Mouse (Mus musculus) gastrocnemius, postnatal 4 days (tissue): ENCODE measurements at regions not wholly inside any gene's neighbourhood (a gene's known extent, or its start where the extent isn't known, plus 50 kb on each side); places are given as distances from the start of the nearest gene placed in this dataset.

Experiments
- DNase-seq, 2 experiments: peaks; one replicate each; pipeline ENCODE4 v3.0.0; 2021 to 2022; ENCODE audit warnings: low spot score in 2 of 2, mixed read lengths in 2 of 2

DNA sequence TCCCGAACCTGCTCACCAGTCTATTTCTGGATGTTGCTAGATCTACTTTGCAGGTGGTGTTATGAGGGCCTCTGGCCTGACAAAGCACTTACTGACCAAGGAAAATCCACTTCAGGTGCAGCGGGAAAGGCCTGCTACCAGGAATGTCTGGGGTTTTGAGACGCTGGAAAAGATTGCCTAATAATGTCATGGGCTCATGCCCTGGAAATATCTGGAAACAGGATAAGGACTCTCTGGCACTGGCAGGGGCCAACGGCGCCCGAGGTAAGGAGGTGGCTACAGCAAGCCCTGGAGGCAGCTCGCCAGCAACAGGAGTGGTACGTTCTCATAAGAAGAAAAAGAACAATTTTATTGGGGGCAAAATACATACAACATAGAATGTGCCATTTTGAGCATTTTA lies 94.7 kb downstream of the Zfp36l1 start:
- no peak for DNase-seq

DNA sequence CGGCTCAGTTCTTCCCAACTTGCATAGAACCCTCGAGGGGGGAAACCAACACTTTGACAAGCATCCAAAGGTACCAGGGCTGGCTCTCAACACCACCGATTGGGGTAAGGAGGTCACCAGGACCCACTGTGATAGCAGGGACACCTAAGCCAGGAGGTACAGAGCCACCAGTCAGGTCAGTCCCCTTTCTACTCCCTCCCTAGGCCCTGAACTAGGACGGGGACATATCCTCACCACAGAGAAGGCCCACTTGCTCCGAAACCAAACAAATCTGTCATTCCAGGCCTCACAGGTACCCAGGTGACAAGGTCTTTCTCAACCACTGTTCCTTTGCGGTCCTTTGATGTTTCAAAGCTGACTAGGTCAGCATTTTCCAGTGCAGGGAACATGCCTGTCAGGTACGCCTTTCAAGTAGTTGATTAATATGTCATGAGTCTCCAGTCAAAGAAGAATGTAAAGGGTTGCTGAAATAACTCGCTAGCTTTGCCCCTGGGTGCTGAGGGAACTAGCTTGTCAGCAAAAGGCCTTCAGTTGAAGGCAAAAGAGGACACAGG lies 95.4 kb downstream of the Zfp36l1 start:
- DNase-seq: no peak

- DNase-seq: no peak
Observed at GRCm38 (mm10) chr12:80015938-80016337, 96.9 kb downstream of the Zfp36l1 start.

DNA sequence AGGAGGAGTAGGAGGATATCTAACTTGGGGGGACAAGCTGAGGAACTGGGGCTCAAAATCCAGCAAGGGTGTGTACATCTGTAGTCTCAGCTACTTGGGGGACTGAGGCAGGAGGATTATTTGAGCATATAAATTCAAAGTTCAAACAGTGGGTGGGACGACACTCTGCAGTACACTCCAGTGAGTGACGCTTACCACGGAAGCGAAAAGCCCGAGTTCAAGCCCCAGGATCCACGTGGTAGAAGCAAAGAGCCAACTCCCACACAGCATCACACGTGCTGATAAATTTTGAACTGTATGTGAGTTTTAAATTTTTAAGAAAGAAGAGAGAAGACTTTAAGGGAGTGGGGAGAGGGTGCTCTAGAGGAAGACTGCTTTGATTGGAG lies 98.2 kb downstream of the Zfp36l1 start:
- DNase-seq: no peak

DNA sequence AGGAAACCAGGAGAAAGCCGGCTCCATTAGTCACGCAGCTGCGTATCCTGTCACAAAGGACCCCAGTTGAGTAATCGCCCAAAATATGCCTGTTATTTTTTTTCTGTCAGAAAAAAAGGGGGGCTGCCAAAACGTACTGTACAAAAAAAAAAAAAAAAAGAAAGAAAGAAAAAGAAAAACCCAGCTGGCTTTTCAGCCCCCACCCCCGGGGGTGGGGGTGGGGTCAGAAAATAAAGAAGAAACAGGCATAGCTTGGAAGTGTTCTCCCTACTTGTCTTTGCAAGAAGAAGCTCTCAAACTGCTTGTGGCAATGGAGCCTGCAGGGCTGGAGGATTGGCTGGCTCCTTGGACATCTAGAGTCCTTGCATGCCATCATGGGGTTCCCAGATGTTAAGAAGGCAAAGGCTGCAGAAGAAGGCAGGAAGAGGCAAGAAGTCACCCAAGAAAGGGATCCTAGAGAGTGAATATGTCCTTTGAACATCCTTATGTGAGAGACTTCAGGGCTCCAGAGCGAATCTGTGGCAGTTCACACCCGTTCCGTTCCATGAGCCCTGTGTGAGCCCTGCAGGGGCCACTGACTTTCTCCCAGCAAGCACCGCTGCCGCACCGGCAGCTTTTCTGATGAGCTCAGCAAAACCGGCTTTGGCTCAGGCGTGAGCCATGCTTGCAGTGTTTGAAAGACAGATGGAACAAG lies 98.8 kb downstream of the Zfp36l1 start:
- peak in 1 of 2 experiments; percentile 64 for DNase-seq

GRCm38 (mm10) chr12:80013577-80013903 lies 99.3 kb downstream of the Zfp36l1 start:
- DNase-seq: no peak

- DNase-seq: no peak
Observed at GRCm38 (mm10) chr12:80011916-80012315, 100.9 kb downstream of the Zfp36l1 start.

DNA sequence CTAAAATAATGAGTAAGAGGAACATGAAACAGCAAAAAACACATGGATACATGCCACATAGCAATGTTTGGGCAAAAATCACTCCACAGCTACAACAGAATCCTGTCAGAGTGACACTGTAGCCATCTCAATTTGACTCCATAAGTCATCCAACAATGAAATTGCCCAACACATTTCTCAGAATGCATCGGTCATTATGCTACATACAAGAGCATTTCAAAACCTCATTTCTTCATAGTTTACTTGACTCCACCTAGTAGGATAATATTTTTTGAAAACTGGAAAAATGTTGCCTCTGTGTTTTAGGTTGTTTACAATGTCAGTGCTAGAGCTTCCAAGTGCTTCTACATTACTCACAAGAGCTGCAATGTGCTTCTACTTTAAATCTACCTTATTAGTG lies 101.9 kb downstream of the Zfp36l1 start:
- DNase-seq: no peak

GRCm38 (mm10) chr12:80010220-80010619 lies 102.6 kb downstream of the Zfp36l1 start:
- no peak for DNase-seq

DNA sequence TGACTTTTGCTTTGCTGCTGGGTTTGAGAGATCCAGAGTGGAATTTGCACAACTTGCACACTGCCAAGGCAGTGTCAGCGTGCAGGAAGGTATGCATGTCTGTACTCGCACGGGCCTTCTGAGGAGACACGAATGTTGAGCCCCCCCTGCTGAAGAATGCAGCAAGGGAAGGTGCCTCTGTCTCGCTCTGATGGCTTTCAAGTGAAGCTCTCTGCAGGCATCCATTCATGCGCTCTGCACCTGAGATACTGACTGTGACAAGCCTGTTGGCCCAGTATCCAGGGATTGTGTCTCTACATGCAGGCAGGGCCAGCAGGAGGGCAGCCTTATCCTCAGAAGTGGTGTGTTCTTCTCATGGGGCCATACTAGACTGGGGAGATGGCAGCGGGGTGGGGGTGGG lies 105.0 kb downstream of the Zfp36l1 start:
- no peak for DNase-seq

GRCm38 (mm10) chr12:80005227-80005919 lies 107.4 kb downstream of the Zfp36l1 start:
- no peak for DNase-seq

- DNase-seq: no peak
Observed at GRCm38 (mm10) chr12:80004575-80004974, 108.2 kb downstream of the Zfp36l1 start.

DNA sequence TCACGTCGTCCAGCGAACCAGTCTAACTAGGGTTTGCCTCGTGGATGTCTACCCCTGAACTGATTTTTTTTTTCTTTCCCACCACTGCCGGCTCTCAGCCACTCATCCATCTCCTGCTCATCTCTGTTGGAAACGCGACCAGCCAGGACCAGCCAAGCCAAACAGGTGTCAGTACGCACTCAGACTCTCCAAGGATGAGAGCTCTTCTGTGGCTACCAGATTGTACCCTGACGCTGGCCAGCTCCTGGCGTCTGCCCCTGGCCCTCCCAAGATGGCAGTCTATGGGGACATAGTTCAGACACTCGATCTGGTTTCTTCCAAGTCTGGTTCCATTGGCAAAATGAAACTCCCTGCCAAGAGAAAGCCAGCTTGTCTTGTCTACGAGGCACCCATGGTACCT lies 109.3 kb downstream of the Zfp36l1 start:
- DNase-seq: no peak

GRCm38 (mm10) chr12:80002474-80003125 lies 110.2 kb downstream of the Zfp36l1 start:
- no peak for DNase-seq

DNA sequence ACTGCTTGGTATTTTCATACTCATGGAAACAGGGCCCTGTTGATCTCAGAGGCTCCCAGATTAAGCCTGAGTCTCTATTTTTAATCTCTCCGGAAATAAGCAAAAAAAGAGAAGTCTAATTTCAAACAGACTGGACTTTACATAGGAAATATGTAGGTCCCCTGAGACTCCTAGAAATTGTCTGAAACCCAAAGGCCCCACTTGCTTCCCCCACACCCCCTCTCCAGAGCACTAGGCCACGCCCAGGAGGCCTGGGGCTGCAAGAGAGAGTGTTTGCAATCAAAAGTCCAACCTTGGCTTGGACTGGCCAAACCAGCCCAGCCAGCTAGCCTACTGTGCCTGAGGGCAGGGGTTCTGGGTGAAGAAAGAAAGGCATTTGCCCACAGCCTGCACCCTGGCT lies 111.0 kb downstream of the Zfp36l1 start:
- no peak for DNase-seq

DNA sequence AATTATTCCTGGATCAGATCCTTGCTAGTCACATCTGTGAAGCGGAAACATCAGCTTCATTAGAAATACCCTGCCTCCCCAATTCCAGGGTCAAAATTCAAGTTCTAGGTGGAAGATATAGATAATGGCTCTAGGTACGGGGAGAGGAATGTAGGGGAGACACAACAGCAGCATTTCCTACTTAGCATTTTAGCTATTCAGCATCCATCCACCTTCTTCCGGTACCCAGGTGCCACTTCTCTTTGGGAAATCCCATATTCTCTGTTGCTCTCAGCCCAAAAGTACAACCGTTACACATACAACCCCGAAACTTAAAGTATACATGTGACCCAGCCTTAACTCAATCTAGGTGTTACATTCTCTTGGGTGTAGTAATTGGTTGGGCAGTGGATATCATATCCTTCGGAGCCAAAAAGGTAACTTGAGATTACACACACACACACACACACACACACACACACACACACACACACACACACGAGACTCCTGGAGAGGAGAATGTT lies 112.9 kb downstream of the Zfp36l1 start:
- no peak for DNase-seq

GRCm38 (mm10) chr12:79998788-79999187 lies 114.0 kb downstream of the Zfp36l1 start:
- no peak for DNase-seq

- no peak for DNase-seq
Observed at GRCm38 (mm10) chr12:79998339-79998738, 114.5 kb downstream of the Zfp36l1 start.

DNA sequence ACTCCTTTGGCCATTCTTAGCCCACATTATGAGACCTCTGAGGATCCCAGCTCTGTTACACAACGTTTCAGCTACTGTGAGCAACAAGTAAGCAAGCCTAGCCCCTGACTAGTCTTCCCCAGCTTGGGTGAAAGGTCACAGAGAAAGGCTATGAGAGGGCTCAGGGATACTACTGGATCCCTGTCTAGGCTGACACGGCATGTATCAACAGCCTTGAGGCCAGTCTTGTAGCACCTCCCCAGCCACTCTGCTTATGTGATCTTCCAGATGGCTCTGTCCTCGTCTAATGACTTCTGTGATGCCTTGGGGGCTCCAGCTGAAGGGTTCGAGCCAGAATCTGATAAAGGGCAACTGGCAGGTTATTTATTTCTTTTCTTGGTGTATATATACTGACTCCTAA lies 115.6 kb downstream of the Zfp36l1 start:
- DNase-seq: no peak

DNA sequence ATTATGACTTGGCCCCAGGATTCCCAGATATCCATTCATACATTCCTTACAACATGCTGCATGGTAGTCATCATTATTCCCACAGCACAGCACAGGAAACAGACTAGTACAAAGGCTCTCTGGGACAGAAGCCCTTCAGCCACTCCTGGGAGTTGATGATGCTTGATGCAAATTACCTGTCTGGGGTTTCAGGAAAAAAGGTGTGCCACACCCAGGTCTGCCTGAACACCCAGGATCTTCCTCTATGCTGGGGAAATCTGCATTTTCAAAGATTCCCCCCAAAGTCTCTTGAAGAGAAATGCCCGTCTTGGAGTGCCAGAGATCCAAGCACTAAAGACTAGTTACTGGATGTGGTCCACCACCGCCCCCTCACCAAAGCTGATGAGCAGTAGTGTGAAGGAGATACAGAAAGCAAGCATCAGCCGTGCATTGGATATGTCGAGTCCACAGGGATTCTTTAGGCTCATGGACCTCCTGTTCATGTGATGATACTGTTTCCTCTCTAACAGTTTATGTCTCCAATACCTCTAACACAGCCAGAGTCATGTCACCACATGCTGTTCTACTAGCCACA lies 117.2 kb downstream of the Zfp36l1 start:
- no peak for DNase-seq

DNA sequence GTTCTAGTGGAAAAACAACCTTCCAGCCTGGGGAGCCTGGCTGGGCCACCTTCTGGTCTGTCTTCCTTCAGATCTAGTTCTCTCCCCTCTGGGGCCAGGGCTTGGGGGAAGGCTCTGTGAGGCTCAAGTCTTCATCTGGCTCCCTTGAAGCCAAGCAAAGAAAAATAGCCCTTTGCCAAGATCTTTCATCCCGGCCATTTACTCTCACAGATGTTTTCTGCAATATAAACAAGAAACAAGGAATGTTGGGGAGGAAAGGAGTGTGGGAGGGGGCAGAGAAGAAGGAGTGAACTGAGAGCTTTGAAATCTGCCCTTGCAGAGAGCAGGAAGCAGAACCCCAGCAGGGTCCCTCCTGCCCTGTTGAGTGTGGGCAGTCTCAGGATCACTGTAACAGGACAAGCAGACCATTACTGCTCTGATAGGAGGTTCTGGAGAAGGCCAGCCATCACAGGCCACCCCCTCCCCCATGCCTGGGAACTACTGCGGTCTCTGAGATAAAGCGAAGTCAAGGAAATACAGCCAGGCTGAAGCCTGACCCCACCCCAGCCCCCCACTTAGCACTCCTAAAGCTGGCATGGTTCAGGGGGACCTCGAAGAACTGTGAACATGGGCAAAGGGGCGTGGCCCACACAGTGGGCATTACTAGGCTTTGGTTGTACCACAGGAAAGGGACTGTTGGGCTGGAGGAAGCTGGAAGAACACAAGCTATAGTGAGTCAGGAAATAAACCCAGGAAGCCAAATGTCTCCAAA lies 118.8 kb downstream of the Zfp36l1 start:
- DNase-seq: peak in 1 of 2 experiments; percentile 56
